Mouse (Mus musculus) ES-Bruce4 (cell line): ENCODE data around the gene Mlc1.

Experiments
- CTCF ChIP-seq: IDR thresholded peaks from one replicate; pipeline ENCODE4 v1.8.1; 2011; ENCODE audit warnings: low read depth, low read length
- EP300 ChIP-seq: IDR thresholded peaks from 2 replicates; pipeline ENCODE4 v1.6.1; 2011; ENCODE audit warnings: low read depth, low read length; ENCODE audit not compliant: insufficient read depth
- POLR2A ChIP-seq: IDR thresholded peaks from one replicate; pipeline ENCODE4 v1.8.1; 2011; ENCODE audit warnings: low read length; ENCODE audit not compliant: insufficient read depth

GRCm38 (mm10) chr15:88979138-88979446 lies 285 bp upstream of the Mlc1 start:
- TF ChIP-seq POLR2A (no peak), CTCF (no peak), EP300 (no peak)
